Mouse (Mus musculus): ENCODE data around the gene Bcl6.
A peak's percentile ranks its signal among the peaks of the same experiment; 100 is the strongest.

The Bcl6 gene

GRCm38 (mm10) chr16:23990161-23990970 lies 1.7 kb upstream of the Bcl6 start:
- DNase-seq: no peak

- DNase-seq: peak; percentile 35
These were observed 833 bp upstream of the Bcl6 start for GRCm38 (mm10) chr16:23989209-23990160.

GRCm38 (mm10) chr16:23988157-23988465 lies 541 bp downstream of the Bcl6 start:
- no peak for DNase-seq

- peak; percentile 48 for DNase-seq
These were observed 1.1 kb downstream of the Bcl6 start for GRCm38 (mm10) chr16:23987341-23988156.

- DNase-seq: peak; percentile 33
These were observed 1.8 kb downstream of the Bcl6 start for GRCm38 (mm10) chr16:23986871-23987270.

- DNase-seq: no peak
These were observed 2.5 kb downstream of the Bcl6 start for GRCm38 (mm10) chr16:23986176-23986575.

GRCm38 (mm10) chr16:23985467-23985861 lies 3.2 kb downstream of the Bcl6 start:
- peak; percentile 60 for DNase-seq

GRCm38 (mm10) chr16:23984760-23985466 lies 3.7 kb downstream of the Bcl6 start:
- DNase-seq: peak; percentile 68

- DNase-seq: peak; percentile 90
These were observed 4.5 kb downstream of the Bcl6 start for GRCm38 (mm10) chr16:23984183-23984582.

GRCm38 (mm10) chr16:23982891-23983588 lies 5.6 kb downstream of the Bcl6 start:
- peak; percentile 86 for DNase-seq

- peak; percentile 72 for DNase-seq
These were observed 6.5 kb downstream of the Bcl6 start for GRCm38 (mm10) chr16:23981925-23982851.

GRCm38 (mm10) chr16:23980991-23981720 lies 7.5 kb downstream of the Bcl6 start:
- peak; percentile 32 for DNase-seq

GRCm38 (mm10) chr16:23980201-23980870 lies 8.3 kb downstream of the Bcl6 start:
- no peak for DNase-seq

- no peak for DNase-seq
These were observed 9.2 kb downstream of the Bcl6 start for GRCm38 (mm10) chr16:23979446-23979845.

- DNase-seq: no peak
These were observed 10.2 kb downstream of the Bcl6 start for GRCm38 (mm10) chr16:23978495-23978894.

- DNase-seq: no peak
These were observed 10.9 kb downstream of the Bcl6 start for GRCm38 (mm10) chr16:23977732-23978131.

GRCm38 (mm10) chr16:23976196-23976595 lies 12.5 kb downstream of the Bcl6 start:
- DNase-seq: no peak

- DNase-seq: no peak
These were observed 14.9 kb downstream of the Bcl6 start for GRCm38 (mm10) chr16:23973635-23974367.

All from right cerebral cortex, postnatal 14 days (tissue).